Mouse (Mus musculus) frontal cortex, postnatal 25 days (tissue): ENCODE data around the gene Lrrc23.
A peak's percentile ranks its signal among the peaks of the same experiment; 100 is the strongest.

Experiments used
- DNase-seq, 2 experiments: peaks; one replicate each; pipeline ENCODE4 v3.0.0; 2022; ENCODE audit warnings: low spot score in 2 of 2

Lrrc23 gene

DNA sequence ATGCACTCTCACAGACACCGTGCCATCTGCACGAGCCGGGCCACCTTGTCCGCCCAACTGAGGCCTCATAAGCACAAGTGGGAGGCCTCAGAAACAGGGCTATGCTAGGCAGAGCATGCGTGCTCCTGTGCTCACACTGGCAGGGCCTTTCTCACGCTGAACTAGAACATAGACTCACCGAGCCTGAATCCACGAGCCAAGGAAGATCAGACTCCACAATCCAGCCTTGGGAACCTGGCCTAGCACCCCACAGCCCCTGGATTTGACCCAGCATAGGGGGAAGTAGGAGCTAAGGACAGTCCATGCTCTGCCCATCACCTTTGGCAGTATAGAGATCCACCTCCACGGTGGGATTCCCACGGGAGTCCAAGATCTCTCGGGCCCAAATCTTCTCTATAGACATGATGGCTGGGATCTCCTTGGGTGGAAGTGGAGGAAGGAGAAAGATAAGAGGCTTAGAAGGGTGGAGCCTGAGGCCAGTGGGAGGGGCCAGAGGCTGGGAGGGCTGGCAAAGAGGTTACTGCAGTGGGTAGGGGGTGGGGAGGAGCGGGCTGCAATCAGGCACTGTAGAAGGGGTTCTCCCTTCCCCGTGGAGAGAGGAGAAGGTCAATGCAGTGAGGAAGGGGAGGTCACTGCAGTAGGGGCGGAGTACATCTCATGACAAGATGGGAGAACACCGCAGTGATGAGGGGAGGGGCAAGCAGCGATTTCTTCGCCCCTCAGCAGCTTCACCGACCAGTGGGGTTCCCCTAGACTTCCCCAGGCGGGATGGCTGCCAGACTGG lies 11.4 kb downstream of the Lrrc23 start:
- DNase-seq: no peak

DNA sequence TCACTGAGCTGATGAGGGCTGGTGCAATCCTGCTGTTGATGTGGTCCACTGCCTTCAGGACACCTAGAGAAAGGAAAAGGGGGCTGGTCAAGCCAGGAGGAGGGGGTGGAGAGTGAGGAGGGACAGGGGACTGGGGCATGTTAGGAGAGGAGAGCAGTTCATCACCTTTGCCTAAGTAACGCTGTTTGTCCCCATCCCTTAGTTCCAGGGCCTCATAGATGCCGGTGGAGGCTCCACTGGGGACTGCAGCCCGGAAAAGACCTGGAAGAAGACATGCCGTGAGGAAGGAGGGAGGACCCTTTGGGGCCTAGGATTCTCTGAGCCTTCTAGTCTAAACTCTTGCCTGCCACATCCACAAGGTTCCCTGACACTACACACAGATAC lies 12.0 kb downstream of the Lrrc23 start:
- DNase-seq: no peak

DNA sequence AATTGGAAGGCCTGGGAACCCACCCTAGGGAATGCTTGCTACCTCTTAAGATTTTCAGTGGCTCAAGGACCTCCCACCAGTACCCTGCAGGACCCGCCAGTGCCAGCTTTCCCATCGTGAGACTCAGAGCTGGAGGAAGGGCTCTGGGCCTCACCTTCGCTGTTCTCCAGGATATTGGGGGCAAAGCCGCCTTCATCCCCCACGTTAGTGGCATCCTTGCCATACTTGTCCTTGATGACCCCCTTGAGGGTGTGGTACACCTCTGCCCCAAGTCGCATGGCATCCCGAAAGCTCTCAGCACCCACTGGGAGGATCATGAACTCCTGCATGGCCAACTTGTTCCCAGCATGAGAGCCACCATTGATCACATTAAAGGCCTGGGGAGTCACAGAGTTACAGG lies 13.6 kb downstream of the Lrrc23 start:
- DNase-seq: no peak

- DNase-seq: peak; percentile 71 to 81
Measured at GRCm38 (mm10) chr6:124759259-124759658, 20.3 kb downstream of the Lrrc23 start.

DNA sequence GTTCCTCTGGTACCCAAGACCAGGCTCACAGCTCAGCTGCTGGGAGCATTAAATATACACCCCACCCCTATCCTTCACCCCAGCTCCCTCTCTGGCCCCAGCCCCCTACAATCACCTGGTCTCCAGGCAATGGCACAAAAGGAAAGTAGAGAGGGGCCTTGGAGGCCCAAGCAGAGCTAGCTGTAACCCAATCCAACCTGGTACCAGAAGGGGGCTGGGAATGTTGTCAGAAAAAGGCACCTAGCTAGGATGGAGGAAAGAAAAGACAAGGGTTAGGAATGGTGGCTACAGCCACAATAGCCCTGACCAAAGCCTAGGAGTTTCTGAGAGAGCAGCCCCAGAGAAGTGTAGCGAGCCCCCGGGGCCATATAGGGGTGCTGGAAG lies 20.7 kb downstream of the Lrrc23 start:
- no peak for DNase-seq

DNA sequence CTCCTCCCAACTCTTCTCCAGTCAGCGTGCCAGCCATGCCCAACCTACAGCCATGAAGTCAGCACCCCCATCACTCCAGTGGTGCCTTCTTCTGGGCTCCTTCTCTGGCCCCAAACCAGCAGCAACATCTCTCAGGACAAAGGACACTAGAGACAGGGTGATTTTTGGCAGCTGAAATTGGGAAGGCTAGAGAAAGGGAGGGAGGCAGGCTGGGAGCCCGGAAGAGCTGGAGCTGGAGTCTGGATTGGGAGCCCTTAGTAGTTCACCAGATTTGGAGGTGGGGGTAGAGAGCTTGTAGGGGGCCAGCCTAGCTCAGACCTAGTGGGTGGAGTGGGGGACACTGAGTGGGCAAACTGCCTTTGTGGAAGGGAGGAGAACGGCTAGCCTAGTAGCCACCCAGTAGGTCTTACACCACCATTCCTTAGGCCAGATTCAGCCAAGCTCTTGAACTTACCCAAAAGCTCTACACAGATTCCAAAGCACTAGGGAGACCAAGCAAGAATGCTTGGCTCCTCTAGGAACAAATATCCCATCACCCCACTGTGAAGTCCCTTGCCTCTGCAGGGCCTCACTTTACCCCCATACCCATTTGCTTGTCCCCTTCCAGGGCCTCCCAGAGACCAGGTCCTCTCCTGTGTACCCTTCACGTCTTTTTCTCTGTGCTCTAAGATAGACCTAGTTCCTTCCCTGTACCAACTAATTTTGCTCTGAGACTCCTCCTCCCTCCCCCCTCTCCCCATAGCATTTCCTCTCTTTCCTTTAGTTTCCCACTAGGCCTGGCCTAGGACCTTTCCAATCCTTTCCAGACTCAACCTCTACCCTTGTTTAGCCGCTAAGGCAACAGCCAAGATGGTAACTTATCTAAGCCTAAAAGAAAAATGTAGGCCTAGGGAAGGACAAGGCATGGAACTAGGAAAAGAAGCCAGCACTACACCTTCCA lies 21.3 kb downstream of the Lrrc23 start:
- DNase-seq: no peak

- DNase-seq: no peak
Measured at GRCm38 (mm10) chr6:124757351-124757880, 22.1 kb downstream of the Lrrc23 start.

DNA sequence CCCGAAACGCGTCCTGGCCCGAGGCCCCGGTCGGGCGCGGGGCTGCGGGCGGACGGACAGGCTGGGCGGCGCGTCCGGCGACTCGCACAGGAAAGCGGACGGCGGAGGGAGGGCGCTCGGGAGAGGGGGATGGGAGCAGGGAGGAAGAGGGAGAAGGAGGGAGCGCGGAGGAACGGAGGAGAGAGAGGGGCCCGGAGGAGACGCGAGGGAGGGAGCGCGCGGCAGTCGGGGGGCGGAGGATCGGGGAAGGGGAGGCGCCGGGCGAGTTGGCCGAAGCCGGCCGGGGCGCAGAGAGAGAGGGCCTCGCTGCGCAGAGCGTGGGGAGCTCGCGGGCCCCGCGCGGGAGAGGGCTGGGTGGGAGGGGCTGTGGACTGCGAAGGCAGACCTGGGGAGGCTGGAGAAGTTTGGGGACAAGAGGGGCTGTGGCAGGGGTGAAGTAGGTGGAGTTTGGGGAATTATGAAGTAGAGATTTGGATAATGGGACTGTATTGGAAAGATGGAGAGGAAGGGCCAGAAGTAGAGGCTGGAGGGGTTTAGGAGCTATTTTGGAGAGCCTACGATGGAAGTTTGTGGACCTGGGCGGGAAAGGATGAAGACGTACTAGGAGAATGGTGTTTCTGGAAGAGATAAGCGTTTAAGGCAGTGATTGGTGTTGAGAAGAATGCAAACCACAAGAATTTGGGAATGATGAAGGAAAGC lies 22.7 kb downstream of the Lrrc23 start:
- peak in 1 of 2 experiments; percentile 61 for DNase-seq

- no peak for DNase-seq
Measured at GRCm38 (mm10) chr6:124755831-124756595, 23.5 kb downstream of the Lrrc23 start, which contains the start of the genes Gm45234 and Atn1. TSS of gene Gm45234 (minus strand) at chr6:124756021. TSS of gene Atn1 (minus strand) at chr6:124756524.

GRCm38 (mm10) chr6:124755306-124755705 lies 24.2 kb downstream of the Lrrc23 start:
- DNase-seq: no peak

GRCm38 (mm10) chr6:124753861-124754260 lies 25.7 kb downstream of the Lrrc23 start:
- no peak for DNase-seq

GRCm38 (mm10) chr6:124750405-124750804 lies 29.1 kb downstream of the Lrrc23 start:
- no peak for DNase-seq

- no peak for DNase-seq
Measured at GRCm38 (mm10) chr6:124746654-124747632, 32.6 kb downstream of the Lrrc23 start.

- no peak for DNase-seq
Measured at GRCm38 (mm10) chr6:124746296-124746605, 33.3 kb downstream of the Lrrc23 start.

GRCm38 (mm10) chr6:124745490-124746295 lies 33.8 kb downstream of the Lrrc23 start:
- peak; percentile 82 to 89 for DNase-seq

- DNase-seq: no peak
Measured at GRCm38 (mm10) chr6:124744755-124745321, 34.7 kb downstream of the Lrrc23 start.

DNA sequence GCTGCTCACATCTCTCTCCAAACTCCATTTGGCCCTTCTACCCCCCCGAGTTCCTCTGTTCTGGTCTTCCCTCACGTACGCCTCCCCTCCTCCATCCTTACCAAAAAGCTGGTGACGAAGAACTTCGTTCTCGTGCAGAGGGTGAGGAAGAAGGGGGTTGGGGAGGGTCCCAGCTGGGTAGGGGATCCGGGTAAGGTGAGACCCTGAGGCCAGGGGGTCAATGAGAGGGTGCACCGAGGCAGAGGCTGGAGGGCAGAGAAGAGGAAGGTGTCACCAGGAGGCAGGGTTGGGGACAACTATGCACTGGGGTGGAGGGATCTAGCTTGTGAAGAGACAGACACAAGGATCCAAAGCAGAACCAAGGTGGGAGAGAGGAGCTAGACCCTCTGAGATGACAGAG lies 35.9 kb downstream of the Lrrc23 start:
- no peak for DNase-seq

DNA sequence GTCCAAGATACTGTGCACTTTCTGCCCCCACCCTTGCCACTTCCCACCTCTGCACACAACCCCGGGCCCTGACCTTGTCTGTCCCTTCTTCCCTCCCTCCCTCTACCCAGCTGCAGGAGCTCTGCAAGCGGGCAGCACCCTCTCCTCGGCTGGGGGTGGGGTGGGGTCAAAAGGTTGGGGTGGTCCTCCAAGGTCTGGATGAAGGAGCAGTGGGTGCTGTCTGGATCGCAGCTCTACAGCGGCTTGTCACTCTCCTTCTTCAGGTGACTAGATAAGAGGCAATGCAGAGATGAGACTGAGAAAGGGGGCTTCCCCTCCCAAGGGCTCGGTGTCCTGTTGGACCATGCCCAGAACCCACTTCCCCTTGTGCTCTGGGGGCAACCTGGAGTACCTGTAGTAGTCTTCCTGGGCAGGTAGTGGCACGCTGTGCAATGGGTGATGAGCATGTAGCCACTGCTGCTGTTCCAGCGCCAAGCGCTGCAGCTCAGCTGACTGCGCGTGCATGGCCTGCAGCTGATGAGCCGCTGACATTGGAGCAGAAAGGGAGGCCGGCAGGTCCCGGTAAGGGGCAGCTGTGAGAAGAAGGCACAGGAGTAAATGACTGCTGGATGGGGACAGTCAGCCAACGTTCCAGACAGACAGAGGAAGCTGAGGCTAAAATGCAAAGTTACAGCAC lies 36.5 kb downstream of the Lrrc23 start:
- no peak for DNase-seq
